Mouse (Mus musculus) natural killer cell, adult 2 months (primary cell): ENCODE results near the gene Tars2.
"Not testable (repeated sequence)": the region's sequence is repeated elsewhere in the genome, so short reads cannot be mapped to it uniquely, and the experiment has no call there.

ENCODE experiments used
- DNase-seq, 2 experiments: peaks; one replicate each; pipeline ENCODE4 v3.0.0; 2022; ENCODE audit warnings: low spot score in 2 of 2

The Tars2 gene

GRCm38 (mm10) chr3:95760106-95760505 lies at the start of gene Tars2:
Tars2 (minus strand) TSS chr3:95760206.
- DNase-seq, result no peak

- DNase-seq, result no peak
Observed at GRCm38 (mm10) chr3:95808384-95808783, 48.4 kb upstream of the Tars2 start.

GRCm38 (mm10) chr3:95807630-95808029 lies 47.6 kb upstream of the Tars2 start:
- DNase-seq, result not testable (repeated sequence)

DNA sequence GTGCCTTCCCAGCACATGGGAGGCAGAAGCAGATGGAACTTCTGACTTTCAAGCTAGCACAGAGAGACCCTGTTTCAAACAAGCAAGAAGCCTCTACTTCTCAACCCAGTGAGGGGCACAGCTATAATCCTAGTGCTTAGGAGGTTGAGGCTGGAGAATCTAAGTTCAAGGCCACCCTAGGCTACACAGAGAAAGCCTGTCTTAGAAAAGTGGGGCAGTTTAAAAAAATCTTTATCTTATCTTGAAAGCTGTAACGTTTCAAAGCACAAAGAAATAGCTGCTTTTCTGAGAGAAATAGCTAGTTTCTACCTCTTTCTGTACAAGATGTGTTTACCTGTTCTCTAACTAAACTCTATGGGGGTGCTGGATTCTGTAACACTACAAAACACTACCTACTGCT lies 46.7 kb upstream of the Tars2 start:
- DNase-seq, result no peak

GRCm38 (mm10) chr3:95803851-95804250 lies 43.8 kb upstream of the Tars2 start:
- DNase-seq, result no peak

GRCm38 (mm10) chr3:95798756-95799155 lies 38.8 kb upstream of the Tars2 start:
- DNase-seq, result no peak

GRCm38 (mm10) chr3:95794299-95794698 lies 34.3 kb upstream of the Tars2 start:
- no peak for DNase-seq

GRCm38 (mm10) chr3:95793662-95794061 lies 33.7 kb upstream of the Tars2 start:
- DNase-seq, result no peak

- no peak for DNase-seq
Observed at GRCm38 (mm10) chr3:95785501-95785900, 25.5 kb upstream of the Tars2 start.

- DNase-seq, result peak in 1 of 2 experiments; percentile 39
Observed at GRCm38 (mm10) chr3:95771985-95772384, 12.0 kb upstream of the Tars2 start.

- DNase-seq, result no peak
Observed at GRCm38 (mm10) chr3:95765534-95765933, 5.5 kb upstream of the Tars2 start.

DNA sequence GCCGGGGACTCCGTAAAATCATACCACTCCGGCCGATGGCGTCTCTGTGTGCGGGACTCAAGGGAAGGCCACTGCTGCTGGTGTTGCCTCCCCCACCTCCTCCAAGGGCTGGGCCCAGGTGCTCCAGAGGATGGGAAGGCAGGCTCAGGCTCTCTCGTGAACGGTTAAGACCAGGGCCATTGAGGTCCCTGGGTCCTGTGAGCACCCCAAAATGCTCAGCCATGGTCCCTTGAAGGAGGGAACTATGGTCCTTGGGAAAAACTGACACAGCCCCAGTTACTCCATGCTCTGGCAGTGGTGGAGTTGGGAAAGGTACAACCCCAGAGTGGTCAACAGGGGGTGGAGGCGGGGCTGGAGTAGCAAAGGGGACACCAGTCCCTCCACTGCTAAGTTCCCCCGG lies 3.8 kb upstream of the Tars2 start:
- no peak for DNase-seq

DNA sequence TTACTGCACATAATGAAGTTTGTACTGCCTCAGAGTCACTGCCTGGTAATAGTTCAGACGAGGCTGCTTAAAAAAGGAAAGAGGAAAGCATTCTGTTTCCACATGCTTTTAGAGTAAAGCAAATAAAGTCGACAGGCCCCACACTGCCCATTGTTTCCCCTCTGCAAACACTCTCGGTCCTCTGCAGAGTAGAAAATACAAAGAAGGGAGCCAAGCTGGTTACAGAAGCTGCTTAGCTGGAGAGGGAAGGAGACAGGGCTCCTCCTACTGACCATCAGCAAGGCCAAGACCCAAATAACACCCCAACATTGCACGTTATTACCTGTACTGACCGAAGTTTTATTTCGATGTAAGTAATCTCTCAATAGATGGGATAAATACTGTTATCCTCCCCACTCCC lies 3.0 kb upstream of the Tars2 start:
- DNase-seq, result no peak

GRCm38 (mm10) chr3:95761771-95762170 lies 1.8 kb upstream of the Tars2 start:
- no peak for DNase-seq

GRCm38 (mm10) chr3:95760656-95761055 lies 650 bp upstream of the Tars2 start:
- no peak for DNase-seq

- DNase-seq, result no peak
Observed at GRCm38 (mm10) chr3:95758467-95759218, 1.4 kb downstream of the Tars2 start.

DNA sequence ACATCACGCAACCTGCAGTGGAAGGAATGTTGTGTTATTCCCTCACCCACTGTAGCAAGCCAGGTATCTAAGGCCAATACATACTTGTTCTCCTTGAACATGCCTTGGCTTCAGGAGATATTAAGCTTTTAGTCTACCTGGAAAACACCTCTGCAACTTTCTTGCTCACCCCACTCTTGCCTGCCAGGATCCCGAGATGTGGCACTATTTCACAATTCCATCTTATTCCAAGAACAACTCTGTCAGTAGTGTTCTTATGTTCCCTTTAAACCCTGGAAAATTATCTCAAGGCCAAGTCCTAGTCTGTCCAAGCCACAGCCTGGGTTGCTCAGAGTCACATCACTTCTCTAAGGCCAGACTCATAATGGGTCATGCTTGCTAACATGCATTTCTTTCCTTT lies 3.2 kb downstream of the Tars2 start:
- no peak for DNase-seq

GRCm38 (mm10) chr3:95754345-95755206 lies 5.4 kb downstream of the Tars2 start:
- peak; percentile 82 to 87 for DNase-seq

DNA sequence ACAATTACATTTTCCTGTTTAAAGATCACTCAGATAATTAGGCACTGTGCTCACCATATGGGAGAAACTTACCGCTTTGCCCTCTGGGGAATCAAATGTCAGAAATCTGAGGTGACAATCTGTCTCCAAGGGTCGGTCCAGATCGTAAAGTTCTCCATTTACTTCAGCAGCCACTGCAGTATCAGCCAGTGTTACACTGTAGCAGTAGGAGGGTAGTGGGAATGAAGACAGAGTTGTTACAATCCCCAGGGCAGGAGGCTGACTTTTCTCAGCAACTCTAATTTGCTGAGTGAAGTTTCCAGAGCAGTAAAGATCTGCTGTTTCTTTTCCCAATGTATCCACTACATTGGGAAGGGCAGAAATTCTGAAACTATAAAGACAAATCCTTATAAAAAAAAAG lies 7.1 kb downstream of the Tars2 start:
- DNase-seq, result no peak

DNA sequence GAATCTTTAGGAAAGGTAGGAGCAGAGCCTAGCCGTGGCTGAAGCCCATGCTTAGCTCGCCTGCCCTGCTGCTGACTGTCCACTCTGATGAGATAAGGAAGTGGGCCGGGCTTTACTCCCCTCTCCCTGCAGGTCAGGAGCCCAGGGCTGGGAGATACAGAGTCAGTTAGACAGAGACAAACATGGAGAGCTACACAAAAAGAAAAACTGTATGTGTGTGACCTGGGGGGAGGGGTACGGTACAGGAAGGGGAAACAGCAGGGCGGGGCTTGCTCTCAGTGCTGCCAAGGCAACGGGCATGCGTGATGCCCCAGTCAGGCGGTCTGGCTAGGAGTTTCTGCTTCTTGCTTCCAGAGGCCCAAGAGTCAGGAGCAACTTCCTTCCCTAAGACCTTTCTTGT lies 19.6 kb downstream of the Tars2 start:
- DNase-seq, result no peak

GRCm38 (mm10) chr3:95739353-95740104 lies 20.5 kb downstream of the Tars2 start, which contains the start of gene Ecm1:
Ecm1 (minus strand) TSS chr3:95739569.
- DNase-seq, result no peak

DNA sequence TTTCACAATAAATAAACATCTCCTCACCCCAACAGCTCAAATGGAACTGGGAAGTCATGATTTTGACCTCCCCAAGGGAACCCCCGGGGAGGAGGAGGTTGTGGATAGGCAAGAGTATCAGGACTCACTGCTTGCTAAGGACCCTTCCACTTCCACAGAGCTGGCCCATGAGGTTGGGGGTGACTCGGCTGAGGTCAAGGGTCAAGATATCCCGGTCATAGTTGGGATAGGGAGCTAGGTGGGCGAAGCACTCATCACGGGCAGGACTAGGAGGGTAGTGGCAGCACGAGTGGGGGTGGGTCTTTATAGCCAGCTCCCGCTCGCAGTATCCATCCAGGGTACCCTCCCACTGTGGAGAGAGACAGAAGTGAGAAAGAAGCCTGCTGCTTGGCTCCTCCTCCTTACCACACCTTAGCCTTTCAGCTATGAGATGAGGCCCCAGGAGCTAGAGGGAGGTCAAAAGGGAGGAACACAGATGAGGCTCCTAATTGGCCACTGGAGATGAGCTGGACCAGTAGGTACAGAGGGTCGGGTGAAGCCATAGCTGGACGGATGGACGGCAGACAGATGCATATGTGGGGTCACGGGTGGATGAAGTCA lies 24.8 kb downstream of the Tars2 start:
- no peak for DNase-seq
